Mouse (Mus musculus) forebrain, embryonic 11.5 days (tissue): ENCODE data around the gene Hmg20b. TPM values are rescaled to one million over a fixed set of nuclear protein-coding genes. Genes with fewer than 3 reads are reported as not detected.
A peak's percentile ranks its signal among the peaks of the same experiment; 100 is the strongest.

Experiments
- ATAC-seq: fragments of 200-750 bp; cut with Nextera tagmentation; replicated peaks from 2 replicates; pipeline ENCODE4 v1.8.0; 2017; ENCODE audit warnings: moderate TSS enrichment; ENCODE audit not compliant: low FRiP score
- DNase-seq: peaks from one replicate; pipeline ENCODE4 v3.0.0-alpha.2; 2017; ENCODE audit warnings: low spot score
- H3K27ac ChIP-seq: fragments of 300-500 bp; sonication (generic); 2 replicates; pipeline ENCODE4 v1.5.1; 2014; ENCODE audit warnings: low read depth, low read length
- H3K27me3 ChIP-seq: fragments of 300-500 bp; sonication (generic); 2 replicates; pipeline ENCODE4 v1.6.1; 2014; ENCODE audit warnings: mild to moderate bottlenecking, low read length, mixed read lengths; ENCODE audit not compliant: control insufficient read depth, insufficient read depth
- H3K36me3 ChIP-seq: fragments of 300-500 bp; sonication (generic); 2 replicates; pipeline ENCODE4 v1.6.1; 2014; ENCODE audit warnings: mild to moderate bottlenecking, low read length, moderate library complexity, mixed read lengths; ENCODE audit not compliant: control insufficient read depth, insufficient read depth
- H3K4me1 ChIP-seq: fragments of 300-500 bp; sonication (generic); replicated peaks from 2 replicates; pipeline ENCODE4 v1.6.1; 2014; ENCODE audit warnings: low read length, mixed read lengths; ENCODE audit not compliant: control insufficient read depth, insufficient read depth
- H3K4me2 ChIP-seq: fragments of 300-500 bp; sonication (generic); 2 replicates; pipeline ENCODE4 v1.6.1; 2014; ENCODE audit warnings: low read depth, mild to moderate bottlenecking, low read length, moderate library complexity, mixed read lengths; ENCODE audit not compliant: severe bottlenecking
- H3K4me3 ChIP-seq: fragments of 300-500 bp; sonication (generic); 2 replicates; pipeline ENCODE4 v1.5.1; 2014; ENCODE audit warnings: low read depth, low read length
- H3K9ac ChIP-seq: fragments of 300-500 bp; sonication (generic); 2 replicates; pipeline ENCODE4 v1.6.1; 2014; ENCODE audit warnings: low read length
- H3K9me3 ChIP-seq: fragments of 300-500 bp; sonication (generic); 2 replicates; pipeline ENCODE4 v1.6.1; 2016; ENCODE audit warnings: low read length, mixed read lengths; ENCODE audit not compliant: control insufficient read depth
- WGBS: fragments of 180-500 bp; shearing (Covaris S2); extraction: QIAGEN DNeasy Blood & Tissue Kit; methylation state at CpG from one replicate; pipeline ENCODE4 v1.1.7; 2014; 5-methylcytosine and 5-hydroxymethylcytosine counted together
- polyA plus RNA-seq: library from polyadenylated mRNA; unstranded; fragments of >200 nt; fragmentation: Nextera tagmentation; extraction: Ambion mirVana; gene quantifications from 2 replicates; pipeline ENCODE4 v1.2.1, GENCODE M21; 2014

The Hmg20b gene
- polyA plus RNA-seq, 1 experiment from 2014 or later, result 109 TPM

DNA sequence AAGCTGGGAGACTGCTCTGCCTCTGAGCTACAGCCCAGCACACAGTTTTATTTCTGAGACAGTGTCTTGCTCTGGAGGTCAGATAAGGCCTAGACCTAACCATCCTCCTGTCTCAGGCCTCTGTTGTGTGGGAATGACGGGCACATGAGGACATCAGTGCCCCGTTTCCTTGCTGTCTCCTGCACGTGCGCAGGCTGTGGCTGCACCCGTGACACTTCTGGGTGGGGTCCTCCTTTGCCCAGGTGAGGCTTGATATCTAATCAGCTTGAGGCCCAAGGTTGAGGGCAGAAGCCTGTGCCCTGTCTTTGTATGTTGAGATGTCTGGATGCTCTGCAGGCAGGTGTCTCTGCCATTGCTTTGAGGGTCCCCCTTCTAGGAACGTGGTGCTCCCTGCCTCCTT, 42.0 kb upstream of the Hmg20b start:
- Histone ChIP-seq H3K9me3 (no peaks in the 10 kb centered on the region), H3K9ac (no peak overlapping the region), H3K4me2 (no peak overlapping the region), H3K36me3 (peaks cover 2% of the 10 kb centered on the region; the same call in 1 of the 2 replicates), H3K4me1 (peaks cover 3% of the 10 kb centered on the region), H3K27me3 (no peaks in the 10 kb centered on the region), H3K27ac (no peak overlapping the region), H3K4me3 (no peak overlapping the region)
- no peak for DNase-seq
- no peak for ATAC-seq
- 81% methylated on average over 6 of the region's 6 CpGs for WGBS

- no peak for ATAC-seq
These were observed 40.3 kb upstream of the Hmg20b start for GRCm38 (mm10) chr10:81390678-81390965.

DNA sequence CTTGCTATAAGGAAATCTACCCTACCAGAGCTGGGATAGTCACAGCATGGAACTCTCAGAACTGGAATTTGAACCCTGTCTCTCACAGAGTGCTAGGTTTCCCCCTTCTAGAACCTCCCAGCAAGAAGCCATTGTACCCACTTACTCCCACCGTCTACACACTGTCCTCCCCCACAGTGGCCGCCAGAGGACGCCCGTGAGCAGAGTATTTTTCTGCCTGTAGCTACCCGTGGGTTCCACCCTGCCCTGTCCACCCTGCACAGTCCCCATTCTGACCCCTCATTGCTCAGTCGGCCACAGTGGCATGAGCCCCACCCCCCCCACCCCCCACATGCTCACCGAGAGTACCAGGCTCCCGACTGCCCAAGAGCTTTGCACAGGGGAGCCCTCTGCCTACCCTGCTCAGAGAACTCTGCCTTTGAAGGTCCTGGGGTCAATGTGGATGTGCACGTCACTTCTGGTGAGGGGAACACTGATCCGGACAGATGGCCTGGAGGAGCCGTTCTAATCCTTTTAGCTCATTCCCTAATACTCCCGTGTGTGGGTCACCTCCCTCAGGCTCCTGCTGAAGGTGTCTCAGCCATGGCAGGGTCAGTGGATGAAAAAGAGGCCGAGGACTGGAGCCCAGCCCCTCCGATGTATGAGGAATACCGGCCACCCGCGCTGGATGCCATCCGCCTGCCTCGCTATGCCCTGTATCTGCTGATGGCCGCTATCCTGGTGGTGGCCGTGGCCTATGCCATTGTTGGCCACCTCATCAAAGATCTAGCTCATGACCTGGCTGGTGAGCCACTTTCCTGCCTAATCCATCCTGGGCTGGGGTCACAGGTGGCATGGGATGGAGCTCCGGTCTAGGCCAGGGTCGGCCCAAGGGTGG, 39.8 kb upstream of the Hmg20b start:
- DNase-seq, result peak; percentile 89
- Histone ChIP-seq H3K36me3 (peaks cover 2% of the 10 kb centered on the region; the same call in 1 of the 2 replicates), H3K4me1 (peaks cover 8% of the 10 kb centered on the region), H3K27me3 (no peaks in the 10 kb centered on the region), H3K9me3 (no peaks in the 10 kb centered on the region), H3K9ac (no peak overlapping the region), H3K4me2 (no peak overlapping the region), H3K4me3 (no peak overlapping the region), H3K27ac (no peak overlapping the region)
- peak; percentile 66; the same call in 1 of the 2 replicates for ATAC-seq
- 59% methylated on average over 23 of the region's 23 CpGs for WGBS

More at GRCm38 (mm10) chr10:81390678-81390965, 40.3 kb upstream of the Hmg20b start:
- Histone ChIP-seq H3K36me3 (peaks cover 2% of the 10 kb centered on the region; the same call in 1 of the 2 replicates), H3K4me3 (no peak overlapping the region), H3K9ac (no peak overlapping the region), H3K4me2 (no peak overlapping the region), H3K27me3 (no peaks in the 10 kb centered on the region), H3K4me1 (peaks cover 5% of the 10 kb centered on the region; the same call in 1 of the 2 replicates), H3K9me3 (no peaks in the 10 kb centered on the region), H3K27ac (no peak overlapping the region)
- DNase-seq, result no peak
- 90% methylated on average over 13 of the region's 13 CpGs for WGBS

DNA sequence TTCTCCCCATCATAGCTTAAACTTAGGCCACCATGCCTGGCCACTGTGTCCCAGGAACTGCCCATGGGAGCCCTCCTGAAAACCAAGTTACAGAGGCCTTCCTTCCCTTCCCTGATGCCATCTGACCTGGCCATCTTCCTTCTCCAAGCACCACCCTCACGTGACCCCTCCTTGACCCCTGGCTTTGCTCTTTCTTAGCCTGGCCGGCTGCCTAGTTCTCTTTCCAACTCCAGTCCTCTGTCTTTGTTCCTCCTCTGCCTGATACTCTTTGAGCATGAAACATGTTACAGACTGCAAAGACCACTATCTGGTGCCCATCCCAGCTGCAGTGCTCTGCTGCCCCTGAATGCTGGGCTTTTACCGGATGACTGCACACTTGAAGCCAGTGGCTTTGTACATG, 39.1 kb upstream of the Hmg20b start:
- DNase-seq (no peak), ATAC-seq (no peak)
- no peak overlapping the region for H3K4me3 ChIP-seq
- H3K4me1 ChIP-seq, result peaks cover 11% of the 10 kb centered on the region
- no peak overlapping the region for H3K9ac ChIP-seq
- H3K27ac ChIP-seq, result no peak overlapping the region
- H3K36me3 ChIP-seq, result peaks cover 2% of the 10 kb centered on the region; the same call in 1 of the 2 replicates
- no peaks in the 10 kb centered on the region for H3K9me3 ChIP-seq
- no peak overlapping the region for H3K4me2 ChIP-seq
- WGBS, result 66% methylated on average over 3 of the region's 3 CpGs
- H3K27me3 ChIP-seq, result no peaks in the 10 kb centered on the region

DNA sequence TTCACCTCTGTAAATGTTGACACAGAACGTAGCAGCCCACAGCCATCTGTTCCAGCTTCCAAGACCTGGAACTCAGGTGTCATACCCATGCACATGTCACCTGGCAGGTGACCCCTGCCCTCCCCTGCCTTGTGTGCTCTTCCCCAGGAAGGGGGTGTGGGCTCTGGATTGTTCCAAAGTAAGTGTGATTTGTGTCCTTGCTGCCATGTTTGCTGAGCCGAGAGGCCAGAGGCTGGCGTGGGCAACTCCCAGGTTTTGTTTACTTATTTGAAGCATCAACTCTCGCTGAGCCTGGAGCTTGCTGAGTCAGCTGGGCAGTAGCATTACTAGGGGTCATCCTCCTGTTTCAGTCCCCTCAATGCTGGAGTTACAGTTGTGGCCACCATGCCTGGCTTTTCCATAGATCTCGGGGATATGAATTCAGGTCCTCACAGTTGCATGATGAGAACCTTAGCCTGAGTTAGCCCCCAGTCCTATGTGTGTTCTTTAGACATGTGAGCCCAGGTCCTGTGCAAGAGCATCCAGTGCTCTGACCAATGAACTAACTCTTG, 38.3 kb upstream of the Hmg20b start, which contains the start of gene Gm48552:
Gene Gm48552 (plus strand): TSS at position 501 of the 551 bp plus-strand sequence.
- Histone ChIP-seq H3K36me3 (peaks cover 2% of the 10 kb centered on the region; the same call in 1 of the 2 replicates), H3K4me2 (no peak within 1 kb of the TSS), H3K27me3 (no peaks in the 10 kb centered on the region), H3K9ac (no peak within 1 kb of the TSS), H3K27ac (no peak within 1 kb of the TSS), H3K4me3 (no peak within 1 kb of the TSS), H3K9me3 (no peaks in the 10 kb centered on the region), H3K4me1 (peaks cover 11% of the 10 kb centered on the region)
- ATAC-seq (no peak), DNase-seq (no peak)
- WGBS, result 95% methylated on average over 5 of the region's 5 CpGs

DNA sequence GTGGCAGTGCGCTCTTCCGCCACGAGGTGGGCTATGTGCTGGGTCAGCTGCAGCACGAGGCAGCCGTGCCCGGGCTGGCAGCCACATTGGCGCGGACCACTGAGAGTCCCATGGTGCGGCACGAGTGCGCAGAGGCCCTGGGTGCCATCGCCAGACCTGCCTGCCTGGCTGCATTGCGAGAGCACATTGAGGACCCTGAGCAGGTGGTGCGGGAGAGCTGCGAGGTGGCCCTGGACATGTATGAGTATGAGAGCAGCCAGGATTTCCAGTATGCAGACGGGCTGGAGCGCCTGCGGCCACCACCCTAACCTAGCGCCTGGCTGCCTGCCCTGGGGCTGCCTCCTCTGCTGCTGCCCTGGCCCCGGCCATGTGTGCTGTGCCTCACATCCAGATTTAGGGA, 37.4 kb upstream of the Hmg20b start:
- peaks cover 2% of the 10 kb centered on the region; the same call in 1 of the 2 replicates for H3K36me3 ChIP-seq
- H3K4me2 ChIP-seq, result no peak overlapping the region
- WGBS, result 95% methylated on average over 20 of the region's 20 CpGs
- H3K9me3 ChIP-seq, result no peaks in the 10 kb centered on the region
- peaks cover 7% of the 10 kb centered on the region for H3K4me1 ChIP-seq
- no peak overlapping the region for H3K4me3 ChIP-seq
- no peak overlapping the region for H3K27ac ChIP-seq
- no peak overlapping the region for H3K9ac ChIP-seq
- ATAC-seq (no peak), DNase-seq (no peak)
- no peaks in the 10 kb centered on the region for H3K27me3 ChIP-seq

- H3K36me3 ChIP-seq, result peaks cover 2% of the 10 kb centered on the region; the same call in 1 of the 2 replicates
- no peaks in the 10 kb centered on the region for H3K27me3 ChIP-seq
- H3K4me2 ChIP-seq, result peak overlapping the region; percentile 94
- 87% methylated on average over 22 of the region's 22 CpGs for WGBS
- DNase-seq (no peak), ATAC-seq (no peak)
- H3K9me3 ChIP-seq, result no peaks in the 10 kb centered on the region
- H3K4me3 ChIP-seq, result peak overlapping the region; percentile 90; the same call in 1 of the 2 replicates
- H3K4me1 ChIP-seq, result peaks cover 7% of the 10 kb centered on the region
- no peak overlapping the region for H3K27ac ChIP-seq
- H3K9ac ChIP-seq, result no peak overlapping the region
These were observed 35.5 kb upstream of the Hmg20b start for GRCm38 (mm10) chr10:81385603-81386306.

GRCm38 (mm10) chr10:81384605-81384982, 34.3 kb upstream of the Hmg20b start:
- H3K36me3 ChIP-seq, result peaks cover 2% of the 10 kb centered on the region; the same call in 1 of the 2 replicates
- H3K4me2 ChIP-seq, result peak overlapping the region; percentile 94
- peak overlapping the region; percentile 64 for H3K27ac ChIP-seq
- WGBS, result under 1% methylated on average over 19 of the region's 19 CpGs
- no peaks in the 10 kb centered on the region for H3K9me3 ChIP-seq
- DNase-seq (no peak), ATAC-seq (0 out of 2 replicates have a peak, but pooled peaks have one; percentile 11)
- peaks cover 7% of the 10 kb centered on the region for H3K4me1 ChIP-seq
- H3K9ac ChIP-seq, result peak overlapping the region; percentile 79
- no peaks in the 10 kb centered on the region for H3K27me3 ChIP-seq
- H3K4me3 ChIP-seq, result peak overlapping the region; percentile 90
